Mouse (Mus musculus) testis, adult 2 months (tissue): ENCODE measurements around the gene Parp9. TPM values are rescaled to one million over a fixed set of nuclear protein-coding genes. Genes with fewer than 3 reads are reported as not detected.
"Not testable (repeated sequence)": the region's sequence is repeated elsewhere in the genome, so short reads cannot be mapped to it uniquely, and the experiment has no call there.

Experiments
- H3K27ac ChIP-seq: fragments of 200-500 bp; 2 replicates; pipeline ENCODE4 v1.5.1; 2012; ENCODE audit warnings: low read depth, low read length; ENCODE audit not compliant: control insufficient read depth, insufficient read depth
- H3K27me3 ChIP-seq: fragments of 200-500 bp; 2 replicates; pipeline ENCODE4 v1.6.1; 2012; ENCODE audit warnings: mild to moderate bottlenecking, low read length, moderate library complexity; ENCODE audit not compliant: control insufficient read depth, insufficient read depth
- H3K36me3 ChIP-seq: fragments of 200-500 bp; 2 replicates; pipeline ENCODE4 v1.6.1; 2012; ENCODE audit warnings: mild to moderate bottlenecking, low read length; ENCODE audit not compliant: control insufficient read depth, insufficient read depth
- H3K4me1 ChIP-seq: fragments of 200-500 bp; 2 replicates; pipeline ENCODE4 v1.6.1; 2012; ENCODE audit warnings: low read length; ENCODE audit not compliant: control insufficient read depth, insufficient read depth
- H3K4me3 ChIP-seq: fragments of 200-500 bp; 2 replicates; pipeline ENCODE4 v1.5.1; 2012; ENCODE audit warnings: low read depth, mild to moderate bottlenecking, low read length, moderate library complexity, mixed read lengths; ENCODE audit not compliant: control insufficient read depth
- CTCF ChIP-seq: fragments of 200-500 bp; IDR thresholded peaks from 2 replicates; pipeline ENCODE4 v1.5.1; 2012; ENCODE audit warnings: low read depth, mild to moderate bottlenecking, inconsistent platforms, low read length, moderate library complexity; ENCODE audit not compliant: control insufficient read depth, insufficient read depth, insufficient replicate concordance
- POLR2A ChIP-seq: fragments of 200-500 bp; IDR thresholded peaks from 2 replicates; pipeline ENCODE4 v1.6.1; 2012; ENCODE audit warnings: low read depth, mild to moderate bottlenecking, inconsistent platforms, low read length, moderate library complexity; ENCODE audit not compliant: control insufficient read depth
- polyA plus RNA-seq: library from polyadenylated mRNA; depleted of rRNA; stranded (reverse); fragments of >200 nt; gene quantifications from 2 replicates; pipeline ENCODE4 v1.2.3, GENCODE M21; 2012; rRNA removed

Gene Parp9
- 0.38 and 0.60 TPM in 2 replicates for polyA plus RNA-seq

- Histone ChIP-seq H3K27ac (no peak within 1 kb of the TSS), H3K4me3 (peak within 1 kb of the TSS; percentile 69)
- peak; percentile 27; the same call in 1 of the 2 replicates for TF ChIP-seq POLR2A
- TF ChIP-seq CTCF, result no peak
These were observed at the start of gene Parp9, which contains the start of gene Dtx3l for GRCm38 (mm10) chr16:35938211-35939151. Gene Parp9 (plus strand): TSS chr16:35938470. Gene Dtx3l (minus strand): TSS chr16:35939151.

DNA sequence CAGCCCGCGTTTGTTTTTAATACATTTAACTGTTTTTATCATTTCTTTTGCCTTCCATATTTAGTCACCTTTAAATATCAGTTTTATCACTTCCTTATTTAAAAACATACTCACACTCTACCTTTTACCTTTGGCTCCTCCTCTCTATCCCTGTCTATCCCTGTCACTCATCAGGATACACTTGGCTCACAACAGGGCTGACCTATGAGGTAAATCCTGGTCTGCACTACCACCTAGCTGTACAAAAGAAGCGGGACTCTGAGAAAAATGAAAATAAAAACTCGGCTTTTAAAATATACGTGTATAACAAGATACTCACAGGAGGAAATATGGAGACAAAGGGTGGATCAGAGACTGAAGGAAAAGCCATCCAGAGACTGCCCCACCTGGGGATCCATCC is 49.4 kb upstream of the Parp9 start:
- Histone ChIP-seq H3K27ac (no peak overlapping the region), H3K27me3 (no peaks in the 10 kb centered on the region), H3K4me3 (no peak overlapping the region), H3K4me1 (no peaks in the 10 kb centered on the region), H3K36me3 (no peaks in the 10 kb centered on the region)
- no peak for TF ChIP-seq POLR2A
- no peak for TF ChIP-seq CTCF

More at GRCm38 (mm10) chr16:35938211-35939151, at the start of gene Parp9, which contains the start of gene Dtx3l:
- Histone ChIP-seq H3K36me3 (no peaks in the 10 kb centered on the region), H3K4me1 (peaks cover 4% of the 10 kb centered on the region; the same call in 1 of the 2 replicates), H3K27me3 (no peaks in the 10 kb centered on the region)

DNA sequence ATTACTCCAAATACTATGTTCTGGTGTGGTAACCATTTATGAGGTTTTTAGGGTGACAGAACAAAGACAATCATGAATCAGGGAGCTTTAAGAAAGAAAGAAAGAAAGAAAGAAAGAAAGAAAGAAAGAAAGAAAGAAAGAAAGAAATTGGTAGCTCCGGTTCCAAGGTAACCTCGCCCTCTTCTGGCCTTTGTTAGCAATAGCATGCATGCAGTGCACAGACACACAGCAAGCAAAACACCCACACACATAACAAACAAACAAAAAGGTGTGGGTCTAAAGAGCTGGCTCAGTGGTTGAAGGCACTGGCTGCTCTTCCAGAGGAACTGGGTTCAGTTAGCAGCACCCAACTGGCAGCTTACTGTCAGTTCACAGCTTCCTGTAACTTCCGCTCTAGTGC is 47.6 kb upstream of the Parp9 start:
- Histone ChIP-seq H3K27me3 (no peaks in the 10 kb centered on the region), H3K4me3 (no peak overlapping the region), H3K27ac (no peak overlapping the region), H3K36me3 (no peaks in the 10 kb centered on the region), H3K4me1 (no peaks in the 10 kb centered on the region)
- no peak for TF ChIP-seq CTCF
- TF ChIP-seq POLR2A, result no peak

DNA sequence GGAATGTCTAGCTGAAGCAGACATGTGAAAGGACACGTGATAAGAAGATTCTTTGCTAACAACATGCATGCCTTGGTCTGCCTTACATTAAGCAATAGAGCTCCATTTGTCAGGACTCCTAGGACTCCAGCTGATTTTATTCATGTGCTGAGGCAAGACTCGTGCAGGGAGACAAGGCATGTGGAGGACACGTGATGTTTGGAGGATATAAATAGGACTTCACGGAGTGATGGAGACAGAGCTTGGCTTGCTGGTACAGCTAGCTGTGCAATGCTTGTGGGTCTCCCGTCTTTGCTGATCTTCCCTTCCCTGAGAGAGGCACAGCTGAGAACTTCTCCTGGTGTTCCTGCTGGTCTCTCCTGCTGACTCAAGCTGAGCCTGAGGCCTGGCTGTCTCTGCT is 46.7 kb upstream of the Parp9 start:
- not testable (repeated sequence) for H3K4me3 ChIP-seq, H3K27me3 ChIP-seq, H3K27ac ChIP-seq, H3K36me3 ChIP-seq, H3K4me1 ChIP-seq

DNA sequence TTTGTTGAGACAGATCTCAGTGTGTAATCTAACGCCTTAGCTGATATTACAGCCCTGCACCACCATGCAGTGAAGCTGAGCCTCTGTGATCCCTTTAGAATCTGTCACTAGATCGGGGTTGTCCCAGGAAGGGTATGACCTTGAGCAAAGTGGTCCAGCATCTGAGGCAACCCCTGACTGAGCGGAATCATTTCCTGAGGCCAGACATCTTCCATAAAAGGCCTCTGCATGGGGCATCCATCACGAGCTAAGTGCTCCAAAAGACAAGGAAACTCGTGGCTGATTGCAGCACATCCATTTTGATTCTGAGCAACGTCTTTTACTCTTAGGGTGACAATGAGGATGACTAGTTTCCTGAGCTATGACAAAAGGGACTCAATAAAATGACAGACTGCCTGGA is 43.3 kb upstream of the Parp9 start:
- no peaks in the 10 kb centered on the region for H3K4me1 ChIP-seq
- H3K36me3 ChIP-seq, result no peaks in the 10 kb centered on the region
- H3K27me3 ChIP-seq, result no peaks in the 10 kb centered on the region
- no peak overlapping the region for H3K4me3 ChIP-seq
- no peak for TF ChIP-seq POLR2A
- no peak for TF ChIP-seq CTCF
- H3K27ac ChIP-seq, result no peak overlapping the region

- no peaks in the 10 kb centered on the region for H3K27me3 ChIP-seq
- H3K4me3 ChIP-seq, result no peak overlapping the region
- H3K27ac ChIP-seq, result no peak overlapping the region
- TF ChIP-seq CTCF (no peak), POLR2A (no peak)
- H3K4me1 ChIP-seq, result no peaks in the 10 kb centered on the region
- H3K36me3 ChIP-seq, result no peaks in the 10 kb centered on the region
These were observed 37.7 kb upstream of the Parp9 start for GRCm38 (mm10) chr16:35900541-35900940.

GRCm38 (mm10) chr16:35903014-35903640 is 35.1 kb upstream of the Parp9 start:
- no peaks in the 10 kb centered on the region for H3K4me1 ChIP-seq
- H3K27ac ChIP-seq, result no peak overlapping the region
- H3K4me3 ChIP-seq, result no peak overlapping the region
- no peak for TF ChIP-seq POLR2A
- TF ChIP-seq CTCF, result no peak
- H3K27me3 ChIP-seq, result no peaks in the 10 kb centered on the region
- H3K36me3 ChIP-seq, result no peaks in the 10 kb centered on the region
